Mouse (Mus musculus): ENCODE data around the gene Slc35e3. TPM values are rescaled to one million over a fixed set of nuclear protein-coding genes. Genes with fewer than 3 reads are reported as not detected.
"Not testable (repeated sequence)": the region's sequence is repeated elsewhere in the genome, so short reads cannot be mapped to it uniquely, and the experiment has no call there.

Gene Slc35e3
- polyA plus RNA-seq, 1 experiment: 3.3 TPM

DNA sequence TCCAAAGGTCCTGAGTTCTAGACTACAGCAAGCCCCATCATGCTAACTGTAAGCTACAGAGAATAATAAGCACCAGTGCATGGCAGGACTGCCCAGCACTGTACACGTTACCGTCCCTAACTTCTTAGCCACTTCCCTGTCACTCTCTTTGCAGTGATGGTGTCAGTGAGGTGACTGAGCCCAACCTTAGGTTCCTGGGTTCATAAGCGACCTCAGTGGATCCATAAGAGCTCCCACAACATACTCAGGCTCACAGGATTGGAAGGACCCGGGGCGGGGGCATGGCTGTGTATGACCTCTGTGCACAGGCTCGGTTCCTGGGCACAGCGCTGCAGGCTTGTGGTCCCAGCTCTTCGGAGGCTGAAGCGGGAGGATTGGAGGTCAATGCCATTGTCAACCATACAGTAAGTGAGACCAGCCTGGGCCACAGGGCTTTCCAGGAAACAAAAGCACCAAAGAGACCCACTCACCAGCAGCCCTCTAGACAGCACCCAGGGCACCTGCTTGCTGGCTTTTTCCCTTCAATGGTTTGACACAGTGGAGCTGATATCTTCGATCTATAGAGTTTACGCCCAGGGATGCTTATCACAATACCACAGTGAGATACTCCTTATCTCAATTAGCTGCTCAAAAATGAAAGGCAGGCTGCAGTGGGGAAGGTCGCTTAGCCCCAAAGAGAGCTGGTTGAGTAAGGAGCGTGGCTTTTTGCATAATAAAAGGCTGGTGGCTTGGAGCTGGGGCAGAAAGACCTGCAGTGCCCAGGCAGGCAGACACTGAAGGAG lies 7.8 kb downstream of the Slc35e3 start:
- WGBS: 94% methylated on average over 13 of the region's 13 CpGs

DNA sequence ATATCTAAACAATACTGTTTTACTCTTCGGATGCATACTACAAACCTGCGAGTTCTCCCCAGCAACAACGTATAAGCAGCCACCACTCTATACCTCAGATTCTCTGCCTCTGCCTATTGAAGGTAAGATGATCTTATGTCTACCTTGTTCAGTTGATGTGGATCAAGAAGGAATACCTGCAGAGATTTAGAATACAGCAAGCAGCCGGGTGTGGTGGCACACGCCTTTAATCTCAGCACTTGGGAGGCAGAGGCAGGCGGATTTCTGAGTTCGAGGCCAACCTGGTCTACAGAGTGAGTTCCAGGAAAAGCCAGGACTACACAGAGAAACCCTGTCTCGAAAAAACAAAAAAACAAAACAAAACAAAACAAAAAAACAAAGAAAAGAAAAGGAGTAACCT lies 8.7 kb downstream of the Slc35e3 start:
- DNase-seq (ENCODE audit: low read depth, low spot score): not testable (repeated sequence)
- 87% methylated on average over 8 of the region's 8 CpGs for WGBS

More for the DNA sequence above, 7.8 kb downstream of the Slc35e3 start:
- no peak for DNase-seq (ENCODE audit: low read depth, low spot score)

DNA sequence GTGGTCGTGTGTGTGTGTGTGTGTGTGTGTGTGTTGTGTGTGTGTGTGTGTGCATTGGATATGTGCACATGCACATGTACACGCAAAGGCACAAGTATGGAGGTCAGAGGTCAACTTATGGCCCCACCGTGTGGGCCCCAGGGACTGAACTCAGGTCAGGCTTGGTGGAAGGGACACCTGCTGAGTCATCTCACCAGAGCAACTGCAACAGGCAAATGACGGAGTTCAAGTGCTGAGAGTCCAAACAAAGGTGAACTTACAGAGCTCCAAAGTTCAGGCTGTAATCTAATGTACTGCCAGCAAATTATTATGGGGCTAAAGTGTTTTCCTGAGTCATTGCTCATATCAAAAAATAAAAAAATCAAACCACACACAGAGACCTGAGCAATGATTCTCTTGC lies 9.1 kb downstream of the Slc35e3 start:
- 59% methylated on average over 4 of the region's 4 CpGs for WGBS
- no peak for DNase-seq (ENCODE audit: low read depth, low spot score)

DNA sequence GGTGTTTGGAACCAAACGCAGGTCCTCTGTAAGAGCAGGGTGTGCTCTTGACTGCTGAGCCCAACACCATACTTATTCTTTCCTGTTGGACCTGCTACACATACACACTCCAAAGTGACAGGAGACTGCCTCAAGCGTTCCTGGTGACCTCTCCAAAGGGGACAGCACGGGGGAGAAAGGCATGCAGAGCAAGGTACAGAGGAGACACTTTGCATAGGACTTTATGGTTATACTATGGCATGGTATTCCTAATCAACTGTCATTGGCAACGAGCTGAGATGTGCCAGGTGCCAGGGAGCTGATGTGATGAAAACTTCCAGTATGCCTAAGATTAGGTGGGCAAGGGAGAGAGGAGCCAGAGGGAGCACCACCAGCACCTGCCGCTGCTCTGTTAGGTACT lies 9.6 kb downstream of the Slc35e3 start:
- no peak for DNase-seq (ENCODE audit: low read depth, low spot score)
- 85% methylated on average over 5 of the region's 5 CpGs for WGBS

DNA sequence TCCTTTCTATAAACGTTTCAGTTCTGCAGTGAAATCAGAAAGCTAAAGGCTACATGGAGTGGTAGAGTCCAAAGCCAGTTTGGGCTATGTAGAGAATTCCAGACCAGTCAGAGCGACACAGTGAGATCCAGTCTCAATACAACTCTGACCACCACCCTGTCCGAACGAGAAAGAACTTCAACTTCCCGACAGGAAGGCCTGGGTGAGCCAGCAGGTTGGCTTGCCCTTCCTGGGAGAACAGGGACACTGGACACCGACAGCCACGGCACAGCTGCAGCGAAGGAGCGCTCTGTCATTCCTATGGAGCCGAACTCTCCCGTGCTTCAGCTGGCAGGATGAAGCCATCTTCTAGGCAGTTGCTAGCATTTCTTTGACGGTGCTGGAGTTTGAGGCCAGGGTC lies 10.8 kb downstream of the Slc35e3 start:
- DNase-seq (ENCODE audit: low read depth, low spot score): not testable (repeated sequence)
- 93% methylated on average over 12 of the region's 12 CpGs for WGBS

DNA sequence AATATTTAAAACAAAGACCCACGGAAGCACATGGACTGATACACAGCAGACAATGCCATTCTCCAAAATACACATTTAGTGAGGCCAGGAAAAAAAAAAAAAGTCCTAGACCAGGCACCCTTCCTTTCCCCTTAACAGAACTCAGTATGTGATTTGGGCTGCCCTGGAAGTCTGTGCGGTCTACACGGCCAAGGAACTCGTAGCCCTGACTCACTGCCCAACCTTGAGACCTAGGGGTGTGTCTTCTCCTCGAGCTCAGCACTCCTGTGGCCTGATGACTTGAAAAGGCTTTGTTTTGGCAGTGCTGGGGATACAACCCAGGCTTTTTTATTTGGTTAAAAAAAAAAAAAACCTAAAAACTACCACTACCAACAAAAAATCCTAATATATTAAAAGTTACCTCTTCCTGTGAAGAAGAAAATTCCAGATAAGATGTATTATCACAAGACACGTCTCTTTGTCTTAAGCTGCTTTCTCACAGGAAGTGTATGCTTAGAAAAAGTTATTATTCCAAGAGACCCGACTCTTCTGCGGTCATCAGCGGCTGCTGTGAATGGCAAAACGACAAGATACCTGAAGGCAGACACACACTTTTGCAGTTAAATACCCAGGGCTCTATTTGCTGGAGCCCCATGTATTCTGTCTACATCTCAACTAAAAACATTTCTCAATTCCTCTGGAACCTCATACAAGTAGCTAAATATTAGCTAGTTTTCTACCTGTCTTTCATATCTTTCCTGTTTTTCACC lies 11.9 kb downstream of the Slc35e3 start:
- not testable (repeated sequence) for DNase-seq (ENCODE audit: low read depth, low spot score)
- 50% methylated on average over 10 of the region's 10 CpGs for WGBS

DNA sequence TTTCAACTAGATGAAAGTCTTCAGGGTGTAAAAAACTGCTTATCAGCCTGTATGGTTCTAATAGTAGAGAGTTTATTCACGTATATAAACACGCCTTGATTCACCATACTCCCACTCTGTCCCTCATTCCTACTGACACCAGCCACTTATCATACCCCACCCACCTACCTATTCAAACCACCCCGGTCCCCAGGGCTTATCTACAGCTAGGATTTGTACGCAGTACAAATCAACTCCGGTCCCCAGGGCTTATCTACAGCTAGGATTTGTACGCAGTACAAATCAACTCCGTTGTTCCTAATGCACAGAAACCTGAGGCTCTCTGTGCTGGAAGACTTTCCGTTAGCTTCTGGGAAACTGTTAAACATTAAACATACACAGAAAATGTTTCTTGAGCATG lies 12.5 kb downstream of the Slc35e3 start:
- DNase-seq (ENCODE audit: low read depth, low spot score): not testable (repeated sequence)
- 33% methylated on average over 8 of the region's 8 CpGs for WGBS

DNA sequence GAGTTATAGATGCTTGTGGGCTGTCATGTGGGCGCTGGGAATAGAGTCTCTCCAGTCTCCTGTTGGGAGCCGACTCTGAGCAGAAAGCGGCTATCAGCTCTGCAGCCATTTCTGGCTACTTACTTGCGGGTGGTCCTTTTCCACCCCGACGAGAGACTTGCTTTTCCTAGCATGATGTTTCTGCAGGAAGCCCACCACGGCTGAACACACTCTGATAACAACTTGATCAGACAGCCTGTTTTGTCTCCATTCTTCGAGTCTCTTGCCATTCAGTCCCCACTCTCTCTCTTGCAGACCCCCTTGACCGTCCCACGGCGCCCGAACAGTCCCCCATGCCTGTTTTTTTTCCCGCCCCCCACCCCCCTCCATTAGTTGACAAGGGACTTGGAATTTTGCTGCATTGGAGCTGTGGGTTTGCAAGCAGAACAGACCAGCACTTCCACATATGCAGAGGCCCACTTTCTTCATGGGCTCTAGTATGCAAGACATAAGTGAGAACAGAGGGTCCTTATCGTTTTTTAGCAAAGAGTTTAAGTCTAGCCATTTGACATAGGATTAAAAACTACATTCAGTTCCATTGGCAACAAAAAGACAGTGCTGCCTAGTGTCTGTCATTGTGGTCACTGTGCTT lies 13.1 kb downstream of the Slc35e3 start:
- 92% methylated on average over 14 of the region's 14 CpGs for WGBS
- DNase-seq (ENCODE audit: low read depth, low spot score): no peak

DNA sequence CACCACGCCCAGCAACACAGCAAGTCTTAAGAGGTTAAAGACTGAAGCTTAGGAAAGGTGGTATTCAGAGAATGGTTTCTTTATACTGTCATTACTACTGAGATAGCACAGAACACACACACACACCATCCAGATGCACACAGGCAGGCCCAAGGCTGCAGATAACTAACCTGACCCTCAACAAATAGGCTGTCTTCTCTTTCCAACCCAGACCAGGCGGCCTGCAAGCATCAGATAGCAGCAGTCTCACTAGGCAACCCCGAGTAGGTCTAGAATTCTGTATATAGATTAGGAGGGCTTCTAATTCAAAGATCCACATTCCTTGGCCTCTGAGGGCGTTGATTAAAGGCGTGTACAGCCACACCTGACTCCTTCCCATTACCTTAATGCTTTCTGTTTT lies 14.0 kb downstream of the Slc35e3 start:
- WGBS: 69% methylated on average over 5 of the region's 5 CpGs
- no peak for DNase-seq (ENCODE audit: low read depth, low spot score)

DNA sequence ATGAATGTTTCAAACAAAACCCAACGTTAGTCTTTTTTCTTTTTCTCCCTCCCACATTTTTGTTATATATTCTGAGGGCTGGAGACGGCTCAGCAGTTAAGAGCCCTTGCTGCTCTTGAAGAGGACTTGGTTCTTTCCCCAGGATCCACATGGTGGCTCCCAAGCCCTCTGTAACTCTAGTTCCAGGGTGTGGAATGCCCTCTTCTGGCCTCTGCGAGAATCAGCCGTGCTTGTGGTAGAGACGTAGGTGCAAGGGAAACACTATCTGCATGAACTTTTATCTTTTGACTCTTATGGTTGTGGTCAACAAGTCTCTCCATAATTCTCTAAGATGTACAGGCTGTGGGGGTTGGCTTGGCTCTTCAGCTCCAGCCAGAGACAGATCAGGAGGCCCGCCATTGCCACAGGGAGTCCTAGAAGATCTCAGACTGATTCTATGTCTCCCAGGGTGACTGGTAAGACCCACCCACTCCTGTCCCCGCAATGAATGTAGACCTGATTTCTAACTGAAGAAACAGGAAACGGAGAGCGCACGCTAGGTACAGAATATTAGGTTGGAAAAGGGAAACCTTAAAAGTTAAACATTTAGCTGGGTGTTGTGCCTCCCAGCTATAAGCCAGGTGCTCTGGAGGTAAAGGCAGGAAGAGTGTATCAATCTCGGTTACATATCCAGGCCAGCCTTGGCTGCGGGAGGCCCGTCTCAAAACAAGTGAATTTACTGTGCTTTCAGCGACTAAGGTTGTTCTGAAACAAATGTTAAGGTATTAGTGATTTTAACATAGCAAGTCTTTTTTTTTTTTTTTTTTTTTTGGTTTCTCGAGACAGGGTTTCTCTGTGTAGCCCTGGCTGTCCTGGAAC lies 14.7 kb downstream of the Slc35e3 start:
- DNase-seq (ENCODE audit: low read depth, low spot score): no peak
- WGBS: 32% methylated on average over 15 of the region's 15 CpGs

DNA sequence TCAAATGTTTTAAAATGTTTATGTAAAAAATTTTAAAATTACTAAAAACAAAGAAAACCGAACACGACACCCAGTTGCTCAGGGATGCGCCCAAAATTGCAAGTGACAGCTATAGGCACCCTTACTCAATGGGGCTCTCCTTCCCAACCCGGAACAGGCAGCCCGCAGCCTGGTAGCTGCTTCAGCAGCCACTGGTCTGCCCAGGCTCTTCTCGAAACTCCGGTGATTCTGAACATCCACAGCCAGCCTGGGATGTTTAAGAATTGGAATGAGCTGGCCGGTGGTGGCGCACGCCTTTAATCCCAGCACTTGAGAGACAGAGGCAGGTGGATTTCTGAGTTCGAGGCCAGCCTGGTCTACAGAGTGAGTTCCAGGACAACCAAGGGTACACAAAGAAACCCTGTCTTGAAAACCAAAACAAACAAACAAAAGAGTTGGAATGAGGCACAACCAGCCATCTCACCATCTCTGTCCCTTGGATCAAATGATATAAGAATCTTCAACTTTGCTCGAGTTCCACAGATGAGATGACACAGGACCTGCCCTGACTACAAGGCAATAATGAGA lies 15.4 kb downstream of the Slc35e3 start:
- 90% methylated on average over 12 of the region's 12 CpGs for WGBS
- no peak for DNase-seq (ENCODE audit: low read depth, low spot score)

DNA sequence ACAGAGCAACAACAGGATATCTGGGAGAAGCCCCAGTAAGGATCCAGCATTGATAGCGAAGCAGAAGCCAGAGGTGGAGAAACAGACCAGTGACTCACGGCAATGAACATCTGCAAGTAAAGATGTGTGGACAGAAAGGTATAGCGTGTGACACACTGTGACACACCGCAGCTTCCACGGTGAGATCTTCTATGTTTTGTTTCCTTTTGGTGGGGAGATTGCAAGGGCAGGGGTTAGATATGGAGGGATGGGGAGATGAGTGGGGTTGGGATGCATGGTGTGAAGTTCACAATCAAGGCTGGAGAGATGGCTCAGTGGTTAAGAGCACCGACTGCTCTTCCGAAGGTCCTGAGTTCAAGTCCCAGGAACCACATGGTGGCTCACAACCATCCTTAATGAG lies 16.0 kb downstream of the Slc35e3 start:
- WGBS: 97% methylated on average over 7 of the region's 7 CpGs
- no peak for DNase-seq (ENCODE audit: low read depth, low spot score)

DNA sequence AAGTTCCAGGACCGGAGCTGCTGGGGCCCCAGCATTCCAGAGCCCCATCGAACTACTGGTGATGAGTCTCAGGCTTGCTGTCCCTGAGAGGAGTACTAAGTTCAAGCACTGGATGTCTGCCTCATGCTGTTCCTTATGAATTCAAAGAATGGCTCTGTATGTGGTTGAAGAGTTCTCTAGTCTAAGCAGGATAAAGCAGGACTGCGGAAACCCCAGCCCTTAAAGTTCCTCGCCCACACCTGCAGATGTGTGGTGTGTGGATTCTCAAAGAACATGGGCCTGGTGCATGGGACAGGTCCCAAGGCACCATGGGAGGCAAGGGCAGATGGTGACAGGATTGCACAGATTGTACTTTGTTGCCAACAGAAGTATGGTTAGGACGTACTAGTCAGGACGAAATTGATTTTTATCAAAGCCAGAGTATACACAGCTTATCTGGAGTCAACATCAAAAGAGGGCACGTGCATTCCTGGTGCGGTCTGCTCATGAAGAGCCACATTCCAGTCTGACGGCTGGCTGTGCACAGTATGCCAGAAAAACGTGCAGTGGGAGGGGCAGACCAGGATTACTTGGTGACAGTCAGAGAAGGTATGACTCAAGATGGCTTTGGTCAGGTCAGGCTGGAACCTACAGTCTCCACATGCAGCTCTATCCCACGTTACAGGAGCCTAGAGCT lies 16.9 kb downstream of the Slc35e3 start:
- DNase-seq (ENCODE audit: low read depth, low spot score): no peak
- WGBS: 41% methylated on average over 11 of the region's 11 CpGs

DNA sequence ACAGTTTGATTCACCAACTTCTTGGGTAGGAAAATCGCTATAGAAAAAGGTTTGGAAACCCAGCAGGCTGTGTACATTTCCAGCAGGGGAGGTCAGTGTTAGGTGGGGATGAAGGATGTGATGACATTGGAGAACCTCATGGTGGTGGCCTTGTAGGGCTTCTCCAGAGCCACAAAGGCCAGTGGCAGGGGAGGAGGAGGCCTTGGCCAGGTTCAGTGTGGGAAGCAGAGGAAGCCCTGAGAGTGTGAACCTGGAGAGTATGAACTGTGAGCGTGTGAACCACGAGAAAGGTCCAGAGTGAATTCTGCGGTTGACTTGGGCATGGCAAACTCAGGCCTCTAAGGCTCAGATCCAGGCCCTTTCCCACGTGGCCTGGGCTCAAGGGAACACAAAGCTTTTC lies 17.6 kb downstream of the Slc35e3 start:
- WGBS: 83% methylated on average over 5 of the region's 5 CpGs
- no peak for DNase-seq (ENCODE audit: low read depth, low spot score)

DNA sequence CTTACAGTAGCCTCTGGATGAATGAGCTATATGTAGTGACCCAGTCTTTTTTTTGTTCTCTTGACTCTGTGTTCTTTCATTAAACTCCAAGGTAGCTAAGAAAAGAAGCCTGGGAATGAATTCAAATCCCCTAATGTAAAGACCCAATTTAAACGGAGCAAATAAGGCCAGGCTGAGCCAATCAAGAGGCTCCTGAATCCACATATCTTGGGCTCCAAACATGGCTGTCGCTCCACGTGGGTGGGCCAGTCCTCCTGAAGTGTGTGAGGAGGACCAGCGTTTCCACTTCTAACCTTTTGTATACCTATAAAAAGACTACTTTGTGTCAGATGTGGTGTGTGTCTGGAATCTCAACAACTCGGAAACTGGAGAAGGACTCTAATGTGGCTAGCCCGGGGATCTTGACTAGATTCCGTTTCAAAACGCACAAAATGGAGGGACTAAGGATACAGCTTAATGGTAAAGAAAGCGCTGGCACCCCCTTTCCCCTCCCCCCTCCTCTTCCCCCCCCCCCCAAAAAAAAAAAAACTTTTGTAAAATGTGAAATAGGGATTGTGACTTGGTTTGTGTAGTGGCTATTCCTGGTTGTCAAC lies 18.6 kb downstream of the Slc35e3 start:
- 74% methylated on average over 9 of the region's 9 CpGs for WGBS
- DNase-seq (ENCODE audit: low read depth, low spot score): no peak

DNA sequence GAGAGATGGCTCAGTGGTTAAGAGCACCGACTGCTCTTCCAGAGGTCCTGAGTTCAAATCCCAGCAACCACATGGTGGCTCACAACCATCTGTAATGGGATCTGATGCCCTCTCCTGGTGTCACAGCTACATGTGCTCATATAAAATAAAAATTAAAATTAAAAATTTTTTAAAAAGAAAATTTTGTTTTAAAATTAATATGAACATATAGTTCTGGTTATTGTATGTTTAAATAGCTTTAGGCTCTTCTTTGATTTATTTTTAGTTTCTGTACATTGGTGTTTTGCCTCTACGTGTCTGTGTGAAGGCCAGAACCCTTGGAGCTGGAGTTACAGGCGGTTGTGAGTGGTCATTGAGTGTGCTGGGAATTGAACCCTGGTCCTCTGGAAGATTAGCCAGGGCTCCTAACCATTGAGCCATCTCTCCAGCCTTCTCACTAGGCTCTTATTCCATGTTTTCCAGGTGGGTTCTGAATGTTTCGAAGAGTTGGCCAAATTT lies 19.2 kb downstream of the Slc35e3 start:
- no peak for DNase-seq (ENCODE audit: low read depth, low spot score)
- 92% methylated on average over 4 of the region's 4 CpGs for WGBS

DNA sequence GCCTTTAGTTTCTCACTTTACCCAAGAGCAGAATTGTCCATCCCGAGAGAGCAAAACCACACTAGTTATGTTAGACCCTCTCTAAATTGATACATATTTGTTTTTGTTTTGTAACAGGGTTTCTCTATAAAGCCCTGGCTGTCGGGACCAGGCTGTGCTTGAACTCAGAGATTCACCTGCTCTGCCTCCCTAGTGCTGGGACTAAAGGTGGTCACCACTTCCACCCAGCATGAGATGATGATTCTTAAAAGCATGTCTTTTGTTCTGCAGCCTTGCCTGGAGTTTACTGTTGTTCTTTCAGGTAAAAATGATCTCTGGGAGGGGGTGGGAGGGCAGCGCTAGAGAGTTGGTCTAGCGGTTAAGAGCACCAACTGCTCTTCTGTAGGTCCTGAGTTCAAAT lies 19.8 kb downstream of the Slc35e3 start:
- WGBS: 91% methylated on average over 4 of the region's 4 CpGs
- DNase-seq (ENCODE audit: low read depth, low spot score): no peak

DNA sequence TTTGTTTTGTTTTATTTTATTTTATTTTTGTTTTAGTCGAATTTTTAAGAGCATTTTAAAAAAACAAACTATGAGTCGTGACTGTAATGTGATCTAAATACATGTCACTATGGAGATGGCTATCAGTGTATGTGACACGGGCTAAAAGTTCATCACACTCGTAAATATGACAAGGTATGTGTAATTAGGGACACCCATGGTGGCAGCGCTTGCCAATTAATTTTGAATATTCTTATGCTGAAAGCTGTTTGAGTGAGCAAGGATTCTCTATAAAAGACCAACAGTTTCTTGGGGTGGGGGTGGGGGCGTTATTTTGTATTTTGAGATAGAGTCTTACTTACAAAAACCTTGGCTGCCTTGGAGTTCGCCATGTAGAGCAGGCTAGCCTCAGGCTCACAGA lies 20.5 kb downstream of the Slc35e3 start:
- no peak for DNase-seq (ENCODE audit: low read depth, low spot score)
- WGBS: 64% methylated on average over 7 of the region's 7 CpGs
